Mouse (Mus musculus): ENCODE measurements around the gene Dyx1c1.

Dyx1c1 gene

GRCm38 (mm10) chr9:72974734-72975133, 16.1 kb downstream of the Dyx1c1 start:
- no peak for DNase-seq (ENCODE audit: low spot score in 2 of 2)

- no peak for DNase-seq (ENCODE audit: low spot score in 2 of 2)
These were observed 16.7 kb downstream of the Dyx1c1 start for GRCm38 (mm10) chr9:72975242-72975641.

- DNase-seq (ENCODE audit: low spot score in 2 of 2): no peak
These were observed 24.5 kb downstream of the Dyx1c1 start for GRCm38 (mm10) chr9:72983066-72983465.

- peak; percentile 99 for DNase-seq (ENCODE audit: low spot score in 2 of 2)
These were observed 26.9 kb downstream of the Dyx1c1 start, which contains the start of the genes Ccpg1os and Ccpg1 for GRCm38 (mm10) chr9:72985250-72986220. Gene Ccpg1os (minus strand): TSS chr9:72985382. Gene Ccpg1 (plus strand): TSS chr9:72985429.

- no peak for DNase-seq (ENCODE audit: low spot score in 2 of 2)
These were observed 29.1 kb downstream of the Dyx1c1 start for GRCm38 (mm10) chr9:72987703-72988102.

- no peak for DNase-seq (ENCODE audit: low spot score in 2 of 2)
These were observed 30.1 kb downstream of the Dyx1c1 start for GRCm38 (mm10) chr9:72988706-72989105.

- no peak for DNase-seq (ENCODE audit: low spot score in 2 of 2)
These were observed 32.8 kb downstream of the Dyx1c1 start for GRCm38 (mm10) chr9:72991420-72991819.

DNA sequence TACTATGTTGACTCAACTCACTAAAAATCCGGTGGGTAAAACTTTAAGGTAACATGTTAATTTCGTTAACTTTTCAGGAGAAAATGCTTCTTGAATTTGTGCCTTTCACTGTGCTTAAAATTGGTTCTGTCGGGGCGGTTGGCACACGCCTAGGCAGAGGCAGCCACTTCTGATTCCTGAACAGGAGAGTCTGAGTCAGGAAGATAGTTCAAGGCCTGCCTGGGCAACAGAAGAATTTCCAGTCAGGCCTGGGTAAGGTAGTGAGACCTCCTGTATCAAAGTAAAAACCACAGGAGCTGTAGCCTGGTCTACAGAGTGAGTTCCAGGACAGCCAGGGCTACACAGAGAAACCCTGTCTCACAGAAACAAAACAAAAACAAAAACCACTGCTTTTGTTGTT, 34.0 kb downstream of the Dyx1c1 start:
- no peak for DNase-seq (ENCODE audit: low spot score in 2 of 2)

DNA sequence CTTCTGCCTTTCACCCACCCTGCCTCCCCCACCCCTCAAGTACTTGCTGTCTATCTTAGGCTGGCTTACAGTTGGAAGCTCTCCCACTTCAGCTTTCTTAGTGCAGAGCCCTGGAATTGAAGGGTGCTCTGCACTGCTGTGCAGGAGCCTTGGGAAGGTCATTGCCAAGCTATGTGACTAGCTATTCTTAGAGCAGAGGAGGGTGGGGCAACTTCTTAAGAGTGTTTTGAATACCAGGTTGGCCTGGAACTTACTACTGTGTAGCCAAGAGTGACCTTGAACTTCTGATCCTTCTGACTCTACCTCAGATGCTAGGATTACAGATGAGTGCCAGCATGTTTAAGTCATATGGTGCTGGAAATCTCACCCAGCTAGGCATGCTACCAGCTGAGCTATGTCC, 37.6 kb downstream of the Dyx1c1 start:
- no peak for DNase-seq (ENCODE audit: low spot score in 2 of 2)

DNA sequence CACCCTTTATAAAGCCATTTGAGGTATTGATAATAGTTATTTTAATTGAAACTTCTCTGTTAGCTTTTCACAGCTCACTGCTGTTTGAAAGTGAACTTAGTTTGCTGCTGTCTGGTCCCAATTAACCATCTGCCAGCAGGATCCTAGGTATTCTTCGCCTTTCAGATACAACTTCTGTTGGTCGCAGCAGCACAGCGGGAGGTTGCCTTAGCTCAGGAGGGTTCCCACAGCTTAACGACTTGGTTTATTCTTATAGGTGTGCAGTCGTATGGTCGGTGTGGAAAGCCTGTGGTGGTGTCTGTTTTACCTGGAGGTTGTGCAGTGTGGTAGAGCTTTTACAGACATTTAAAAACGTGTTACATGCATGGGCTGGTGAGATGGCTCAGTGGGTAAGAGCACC, 38.2 kb downstream of the Dyx1c1 start:
- no peak for DNase-seq (ENCODE audit: low spot score in 2 of 2)

- DNase-seq (ENCODE audit: low spot score in 2 of 2): no peak
These were observed 41.9 kb downstream of the Dyx1c1 start for GRCm38 (mm10) chr9:73000487-73000886.

GRCm38 (mm10) chr9:73001314-73002011, 42.9 kb downstream of the Dyx1c1 start:
- DNase-seq (ENCODE audit: low spot score in 2 of 2): no peak

DNA sequence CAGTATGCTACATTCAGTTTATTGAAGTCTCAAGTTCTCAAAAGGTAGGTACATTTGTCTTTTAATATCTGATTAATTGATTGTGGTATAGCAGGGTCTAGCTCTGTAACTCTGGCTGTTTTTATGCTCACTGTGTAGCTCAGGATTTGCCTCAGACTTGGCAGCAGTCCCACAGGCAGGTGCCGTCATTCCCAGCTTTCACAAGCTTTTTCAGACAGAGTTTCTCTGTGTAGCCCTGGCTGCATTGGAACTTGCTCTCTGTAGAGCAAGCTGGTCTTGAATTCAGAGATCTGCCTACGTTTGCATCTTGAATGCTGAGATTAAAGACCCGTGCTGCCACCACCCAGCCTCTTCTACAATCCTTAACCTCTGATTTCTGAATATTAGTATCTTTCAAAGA, 43.6 kb downstream of the Dyx1c1 start:
- peak in 1 of 2 experiments; percentile 47 for DNase-seq (ENCODE audit: low spot score in 2 of 2)

GRCm38 (mm10) chr9:73004076-73004475, 45.5 kb downstream of the Dyx1c1 start:
- DNase-seq (ENCODE audit: low spot score in 2 of 2): no peak

DNA sequence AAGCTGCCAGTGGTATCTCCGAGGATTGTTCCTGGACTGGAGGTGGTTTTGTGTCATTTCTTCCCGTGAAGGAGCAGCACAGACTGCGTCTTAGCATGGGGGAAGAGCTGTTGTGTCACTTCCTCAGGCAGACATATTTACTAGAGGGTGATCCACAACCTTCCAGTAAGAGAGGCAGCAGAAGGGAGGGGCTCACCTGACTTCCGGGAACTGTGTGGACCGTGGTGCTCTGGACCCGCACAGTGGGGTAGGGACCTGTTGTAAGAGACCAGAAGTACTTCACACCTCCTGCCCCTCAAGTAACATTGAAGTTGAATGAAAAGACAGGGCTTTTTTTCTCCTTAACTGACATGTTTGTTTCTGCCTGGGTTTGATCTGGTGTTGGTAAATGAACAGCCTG, 46.5 kb downstream of the Dyx1c1 start:
- DNase-seq (ENCODE audit: low spot score in 2 of 2): no peak

GRCm38 (mm10) chr9:73006175-73006574, 47.6 kb downstream of the Dyx1c1 start:
- no peak for DNase-seq (ENCODE audit: low spot score in 2 of 2)

DNA sequence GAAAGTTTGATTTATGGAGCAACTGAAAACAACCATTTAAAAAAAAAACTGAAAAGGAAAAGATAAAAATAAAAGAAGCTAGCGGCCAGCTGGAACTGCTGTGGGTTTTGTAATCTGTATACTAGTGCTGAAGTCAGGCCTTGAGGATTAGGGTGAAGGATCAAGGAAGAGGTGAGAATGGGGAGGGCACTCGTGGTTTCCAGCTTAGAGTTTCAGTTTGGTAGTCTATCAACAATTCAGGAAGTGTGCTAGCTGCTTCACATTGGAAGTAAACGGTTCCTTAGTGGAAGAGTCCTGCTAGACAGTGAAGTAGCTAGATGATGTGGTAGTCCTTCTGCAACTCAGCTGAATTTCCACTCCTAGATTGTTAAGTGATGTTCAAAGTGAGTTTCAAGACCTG, 49.8 kb downstream of the Dyx1c1 start:
- no peak for DNase-seq (ENCODE audit: low spot score in 2 of 2)

DNA sequence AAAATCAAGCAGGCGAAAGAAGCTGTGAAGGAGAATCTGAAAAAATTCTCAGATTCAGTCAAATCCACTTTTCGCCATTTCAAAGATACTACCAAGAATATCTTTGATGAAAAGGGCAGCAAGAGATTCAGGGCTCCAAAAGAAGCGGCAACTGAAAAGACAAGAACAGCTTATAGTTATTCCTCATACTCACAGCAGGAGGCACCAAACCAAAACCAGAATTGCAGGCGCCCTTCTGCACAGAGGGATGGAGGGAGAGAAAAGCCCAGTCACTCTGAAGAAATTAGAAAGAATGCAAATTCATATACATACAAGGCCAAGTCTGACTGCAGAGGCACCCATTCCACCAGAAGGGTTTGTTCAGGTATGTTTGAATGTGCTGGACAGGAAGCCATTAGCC, 54.0 kb downstream of the Dyx1c1 start:
- no peak for DNase-seq (ENCODE audit: low spot score in 2 of 2)

DNA sequence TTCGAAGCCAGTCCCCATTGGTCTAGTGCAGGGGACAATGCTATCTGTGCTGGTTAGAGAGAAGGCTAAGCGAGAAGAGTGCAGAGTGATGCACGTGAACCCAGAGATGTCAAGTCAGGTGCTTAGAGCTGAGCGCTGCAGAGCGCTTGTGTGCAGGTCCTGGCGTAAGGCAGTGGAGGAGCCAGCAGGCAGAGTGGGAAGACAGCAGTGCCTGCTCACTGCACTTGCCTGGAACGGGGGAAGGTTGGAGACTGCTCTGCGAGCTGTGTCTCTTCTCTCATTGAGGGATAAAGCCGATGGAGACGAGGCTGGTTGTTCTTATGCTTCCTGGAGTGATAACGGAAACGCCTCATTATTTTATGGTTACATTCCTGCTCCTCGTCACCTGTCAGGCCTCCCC, 56.1 kb downstream of the Dyx1c1 start:
- DNase-seq (ENCODE audit: low spot score in 2 of 2): no peak

DNA sequence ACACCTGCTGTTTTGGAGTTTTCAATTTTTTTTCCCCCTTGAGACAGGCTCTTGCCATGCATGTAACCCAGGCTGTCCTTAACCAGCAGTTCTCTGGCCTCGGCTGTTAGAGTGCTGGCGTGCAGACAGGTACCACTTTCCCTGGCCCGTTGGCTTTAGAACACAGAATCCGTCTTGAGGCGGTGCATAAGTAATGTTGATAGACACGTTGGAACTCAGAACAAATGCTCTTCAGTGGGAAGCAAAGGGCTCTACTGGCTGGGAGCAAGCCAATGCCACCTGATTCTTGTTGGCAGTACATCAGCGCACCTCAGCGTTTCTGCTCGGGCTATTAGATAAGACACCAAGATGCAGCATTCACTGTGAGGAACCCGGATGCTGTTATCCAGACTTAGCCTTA, 61.3 kb downstream of the Dyx1c1 start:
- no peak for DNase-seq (ENCODE audit: low spot score in 2 of 2)

GRCm38 (mm10) chr9:73020566-73021097, 62.0 kb downstream of the Dyx1c1 start:
- no peak for DNase-seq (ENCODE audit: low spot score in 2 of 2)
